ENCODE assay signal across 8 mouse cellular contexts in the genomic region with DNA sequence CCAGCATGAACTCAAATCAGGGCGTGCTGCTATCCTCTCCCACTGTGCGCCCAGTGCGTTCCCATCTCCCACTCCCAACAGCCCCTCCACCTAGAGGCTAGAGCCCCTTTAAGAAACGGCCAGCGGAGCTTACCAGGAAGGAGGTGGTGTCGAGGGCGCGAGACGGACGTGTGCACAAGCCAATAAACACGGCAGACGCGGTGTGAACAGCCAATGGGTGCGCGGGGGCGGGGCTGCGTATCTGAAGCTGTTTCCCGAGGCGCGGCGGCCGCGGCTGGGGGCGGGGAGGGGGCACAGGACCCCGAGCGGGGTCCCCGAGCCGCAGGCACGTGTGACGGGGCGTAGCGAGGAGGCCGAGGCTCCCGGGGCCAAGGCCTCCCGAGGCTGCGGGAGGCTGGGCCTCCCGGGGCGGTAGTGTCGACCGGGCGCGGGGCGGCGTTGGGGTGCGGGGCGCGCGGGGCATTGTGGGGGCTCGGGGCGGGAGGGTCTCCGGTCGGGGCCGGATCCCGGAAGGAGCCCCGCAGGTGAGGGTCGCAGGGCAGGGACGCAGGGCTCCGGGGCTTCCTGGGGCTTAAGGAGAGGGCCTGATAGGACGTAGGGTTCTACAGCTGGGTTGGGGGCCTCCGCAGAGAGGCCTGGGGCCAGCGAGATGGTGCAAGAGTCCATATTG. TPM values are rescaled to one million over a fixed set of nuclear protein-coding genes. Genes with fewer than 3 reads are reported as not detected.
DNase-seq lines count a peak whose midpoint lies in the region; ATAC-seq lines count a peak whose summit lies in the region.

Gene Fkbp8, plus strand, starts transcription at position 213 of the 670 bp plus-strand sequence.
Gene Kxd1, minus strand, starts transcription at position 445 of the 670 bp plus-strand sequence.

- peak; percentile 96 for DNase-seq in CD4-positive helper T cell, adult 2 months (ENCODE audit: low read depth, low spot score)
- peak; percentile 90 for DNase-seq in brain, embryonic 18.5 days (ENCODE audit: low read depth, low spot score)
- peak; percentile 99 for DNase-seq in kidney, postnatal 14 days
- DNase-seq in liver, embryonic 13.5 days: peak; percentile 94
- DNase-seq in neural tube, embryonic 10.5 days (ENCODE audit: extremely low spot score, low spot score): peak; percentile 99

- H3K36me3 ChIP-seq in heart, embryonic 13.5 days: peaks cover 35% of the 10 kb centered on the region
- H3K36me3 ChIP-seq in liver, embryonic 13.5 days: peaks cover 29% of the 10 kb centered on the region
- peaks cover 20% of the 10 kb centered on the region; the same call in 1 of the 2 replicates for H3K36me3 ChIP-seq in stomach, embryonic 16.5 days (ENCODE audit: control insufficient read depth, insufficient read depth, low read length)

- H3K4me2 ChIP-seq in heart, embryonic 13.5 days: peak within 1 kb of the TSS; percentile 81
- H3K4me2 ChIP-seq in liver, embryonic 13.5 days: peak within 1 kb of the TSS; percentile 79
- H3K4me2 ChIP-seq in stomach, embryonic 16.5 days (ENCODE audit: low read depth, low read length): peak within 1 kb of the TSS; percentile 78

- no peaks in the 10 kb centered on the region for H3K27me3 ChIP-seq in heart, embryonic 13.5 days (replicated peaks)
- H3K27me3 ChIP-seq in liver, embryonic 13.5 days: no peaks in the 10 kb centered on the region
- H3K27me3 ChIP-seq in stomach, embryonic 16.5 days (ENCODE audit: control insufficient read depth, insufficient read depth, low read length): no peaks in the 10 kb centered on the region

- peak; percentile 81 for ATAC-seq in erythroid progenitor cell, adult 5-6 weeks (replicated peaks; ENCODE audit: low FRiP score, poor library complexity, severe bottlenecking)
- ATAC-seq in heart, embryonic 13.5 days (ENCODE audit: extremely low read depth, insufficient number of reproducible peaks, low FRiP score, low TSS enrichment): peak; percentile 81
- peak; percentile 81 for ATAC-seq in liver, embryonic 13.5 days (ENCODE audit: low read depth)
- peak; percentile 91 for ATAC-seq in stomach, embryonic 16.5 days (ENCODE audit: insufficient read depth, low FRiP score)

- H3K9ac ChIP-seq in heart, embryonic 13.5 days: peak within 1 kb of the TSS; percentile 98
- H3K9ac ChIP-seq in liver, embryonic 13.5 days: peak within 1 kb of the TSS; percentile 96
- peak within 1 kb of the TSS; percentile 98 for H3K9ac ChIP-seq in stomach, embryonic 16.5 days (ENCODE audit: low read length)

- H3K4me3 ChIP-seq in heart, embryonic 13.5 days: peak within 1 kb of the TSS; percentile 92
- peak within 1 kb of the TSS; percentile 89 for H3K4me3 ChIP-seq in liver, embryonic 13.5 days (replicated peaks)
- H3K4me3 ChIP-seq in stomach, embryonic 16.5 days (replicated peaks; ENCODE audit: low read length): peak within 1 kb of the TSS; percentile 93

- H3K9me3 ChIP-seq in heart, embryonic 13.5 days: no peaks in the 10 kb centered on the region
- H3K9me3 ChIP-seq in liver, embryonic 13.5 days (replicated peaks): no peaks in the 10 kb centered on the region
- H3K9me3 ChIP-seq in stomach, embryonic 16.5 days (replicated peaks; ENCODE audit: control insufficient read depth, low read length): no peaks in the 10 kb centered on the region

- H3K4me1 ChIP-seq in heart, embryonic 13.5 days: peaks cover 37% of the 10 kb centered on the region
- peaks cover 61% of the 10 kb centered on the region for H3K4me1 ChIP-seq in liver, embryonic 13.5 days (replicated peaks)
- peaks cover 21% of the 10 kb centered on the region for H3K4me1 ChIP-seq in stomach, embryonic 16.5 days (ENCODE audit: control insufficient read depth, insufficient read depth, low read length)

- peak within 1 kb of the TSS; percentile 89 for H3K27ac ChIP-seq in heart, embryonic 13.5 days (replicated peaks)
- H3K27ac ChIP-seq in liver, embryonic 13.5 days: peak within 1 kb of the TSS; percentile 92
- peak within 1 kb of the TSS; percentile 86 for H3K27ac ChIP-seq in stomach, embryonic 16.5 days (ENCODE audit: low read length)

- under 1% methylated on average over 58 of the region's 61 CpGs for WGBS in heart, embryonic 13.5 days
- WGBS in liver, embryonic 13.5 days (ENCODE audit: insufficient replicate concordance): under 1% methylated on average over 57 of the region's 61 CpGs
- WGBS in stomach, embryonic 16.5 days: under 1% methylated on average over 44 of the region's 61 CpGs

RNA-seq across cellular contexts. Expression of gene Fkbp8, which starts in this region (rescaled TPM):
- total RNA-seq in erythroid progenitor cell, adult 5-6 weeks (2015; ENCODE audit: low replicate concordance): 28.9 and 45.8 TPM in 2 replicates
- total RNA-seq in erythroid progenitor cell, adult 5-6 weeks (2017; ENCODE audit: low replicate concordance): 74.7 and 94.6 TPM in 2 replicates
- 240 and 251 TPM in 2 replicates for polyA plus RNA-seq in heart, embryonic 13.5 days (2015; fragmentation: Nextera tagmentation; extraction: Ambion mirVana)
- 177 and 182 TPM in 2 replicates for polyA plus RNA-seq in liver, embryonic 13.5 days (2015; fragmentation: Nextera tagmentation; extraction: Ambion mirVana)
- 291 and 298 TPM in 2 replicates for polyA plus RNA-seq in stomach, embryonic 16.5 days (2015; fragmentation: Nextera tagmentation; extraction: Ambion mirVana)

RNA-seq across cellular contexts. Expression of gene Kxd1, which starts in this region (rescaled TPM):
- total RNA-seq in erythroid progenitor cell, adult 5-6 weeks (2015; ENCODE audit: low replicate concordance): 27.8 and 34.4 TPM in 2 replicates
- 11.8 and 14.4 TPM in 2 replicates for total RNA-seq in erythroid progenitor cell, adult 5-6 weeks (2017; ENCODE audit: low replicate concordance)
- polyA plus RNA-seq in heart, embryonic 13.5 days (2015; fragmentation: Nextera tagmentation; extraction: Ambion mirVana): 65.8 and 71.2 TPM in 2 replicates
- 36.2 TPM in 2 replicates for polyA plus RNA-seq in liver, embryonic 13.5 days (2015; fragmentation: Nextera tagmentation; extraction: Ambion mirVana)
- polyA plus RNA-seq in stomach, embryonic 16.5 days (2015; fragmentation: Nextera tagmentation; extraction: Ambion mirVana): 53.6 and 53.9 TPM in 2 replicates

Comparison
In these comparisons a context has a peak if more than half of its experiments do, and no peak if none do; other contexts are left out.
1. Peak in every context shown above with its lines: DNase-seq, ATAC-seq, H3K4me3 ChIP-seq and H3K27ac ChIP-seq.